Mouse (Mus musculus): Measurements from ENCODE around the gene Ptprk. TPM values are rescaled to one million over a fixed set of nuclear protein-coding genes. Genes with fewer than 3 reads are reported as not detected.

Ptprk gene
- polyA plus RNA-seq, 2 experiments from 2014 or later: 0.81 TPM; not detected in 1

DNA sequence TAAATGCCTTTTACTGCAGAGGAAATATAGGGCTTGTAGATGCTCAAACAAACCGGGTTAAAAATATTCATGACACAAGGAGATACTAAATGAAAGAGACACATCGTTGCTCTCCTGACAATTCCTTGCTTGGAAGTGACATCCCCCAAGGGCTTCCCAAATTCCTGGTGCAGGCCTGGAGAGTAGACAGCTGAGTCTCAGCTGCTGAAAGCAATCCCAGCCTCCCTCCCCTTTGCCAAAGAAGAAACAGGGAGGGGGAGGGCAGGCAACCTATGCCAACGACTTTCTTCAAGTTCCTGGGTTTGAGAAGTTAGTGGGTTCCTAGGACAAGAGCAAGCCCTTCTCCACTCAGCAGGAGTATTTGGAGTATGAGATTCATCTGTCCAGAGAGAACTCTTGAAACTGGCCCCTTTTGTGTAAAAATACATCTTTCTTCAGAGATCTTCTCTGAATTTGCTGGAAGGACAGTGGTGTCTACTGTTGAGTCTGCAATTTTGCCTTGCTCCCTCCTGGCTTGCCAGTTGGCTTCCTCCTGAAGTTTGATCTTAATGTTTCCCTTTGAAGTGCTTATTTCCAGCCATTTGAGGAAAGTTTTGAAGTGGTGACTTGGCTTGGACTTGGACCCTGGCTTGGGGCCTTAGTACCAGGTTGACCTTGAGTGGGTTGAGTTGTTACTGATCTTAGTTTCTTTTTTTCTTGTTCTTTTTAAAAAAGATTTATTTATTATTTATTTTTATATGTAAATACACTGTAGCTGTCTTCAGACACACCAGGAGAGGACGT lies 111.6 kb downstream of the Ptprk start:
- ATAC-seq: no peak

DNA sequence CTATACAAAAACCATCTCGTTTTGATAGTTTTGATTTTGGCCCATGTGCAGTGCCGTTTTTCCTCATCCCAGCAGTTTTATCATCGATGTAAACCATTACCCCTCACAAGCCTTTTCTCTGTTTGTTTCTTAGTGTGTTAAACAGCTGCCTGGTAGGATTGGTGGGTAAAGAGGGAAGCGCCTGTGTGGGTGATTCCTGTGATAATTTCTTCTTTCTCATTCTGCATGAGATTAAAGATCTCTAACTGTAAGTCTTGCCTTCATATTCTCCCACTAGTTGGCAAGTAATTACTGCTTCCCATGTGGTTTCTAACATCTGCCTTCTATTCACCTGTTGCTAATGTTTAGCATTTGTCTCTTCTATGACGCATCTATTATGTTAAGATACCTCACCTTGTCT lies 116.8 kb downstream of the Ptprk start:
- ATAC-seq: no peak

DNA sequence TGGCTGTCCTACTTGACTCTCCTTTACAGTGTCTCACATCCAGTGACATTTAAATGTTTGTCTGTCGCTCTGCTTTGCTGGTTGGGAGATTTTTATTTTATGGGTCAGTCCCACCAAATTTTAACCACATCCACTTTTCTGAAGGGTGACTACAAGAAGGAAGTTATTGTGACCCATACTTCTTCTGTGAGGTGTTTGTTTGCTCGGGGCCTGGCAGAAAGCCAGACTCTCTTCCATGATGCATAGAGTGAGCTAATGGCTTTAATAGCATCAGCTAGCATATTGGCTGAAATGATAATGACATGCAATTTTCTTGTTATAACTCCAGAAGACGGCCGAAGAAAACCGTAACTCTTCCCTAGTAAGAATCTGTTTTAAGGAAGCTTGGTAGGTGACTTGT lies 119.0 kb downstream of the Ptprk start:
- no peak for ATAC-seq

DNA sequence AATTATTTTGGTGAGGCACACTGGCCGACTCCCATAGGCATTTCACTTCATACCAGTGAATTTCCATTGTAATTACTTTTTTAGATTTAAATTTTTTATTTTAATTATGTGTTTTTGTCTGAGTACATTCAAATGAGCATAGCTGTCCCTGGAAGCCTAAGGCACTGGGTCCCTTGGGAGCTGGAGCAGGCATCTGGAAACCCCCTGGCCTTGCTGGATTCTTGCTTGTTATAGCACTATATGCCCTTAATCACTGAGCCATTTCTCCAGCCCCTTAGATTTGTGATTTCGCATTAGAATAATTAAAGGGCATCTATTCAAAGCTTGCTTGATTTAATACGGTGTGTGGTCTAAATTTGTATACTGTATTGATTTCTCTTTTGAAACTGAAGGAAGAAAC lies 126.0 kb downstream of the Ptprk start:
- ATAC-seq: no peak

DNA sequence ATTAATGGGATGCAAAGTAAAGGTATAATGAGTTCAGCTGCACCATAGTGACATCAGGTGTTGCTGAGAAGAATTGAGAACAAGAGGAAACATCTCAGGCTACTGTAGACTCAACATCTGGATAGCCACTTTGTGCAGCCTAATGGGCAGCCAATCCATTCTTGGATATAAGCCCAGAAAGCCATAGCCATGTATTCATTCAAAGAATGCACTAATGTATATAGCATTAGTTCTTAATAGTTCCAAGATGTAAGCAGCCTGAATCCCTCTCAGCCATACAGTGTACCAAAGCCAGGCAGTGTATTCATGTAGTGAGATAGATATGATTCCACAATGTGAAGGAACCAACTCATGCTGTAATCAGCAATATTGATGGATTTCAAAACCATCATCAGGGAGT lies 134.8 kb downstream of the Ptprk start:
- ATAC-seq: no peak

DNA sequence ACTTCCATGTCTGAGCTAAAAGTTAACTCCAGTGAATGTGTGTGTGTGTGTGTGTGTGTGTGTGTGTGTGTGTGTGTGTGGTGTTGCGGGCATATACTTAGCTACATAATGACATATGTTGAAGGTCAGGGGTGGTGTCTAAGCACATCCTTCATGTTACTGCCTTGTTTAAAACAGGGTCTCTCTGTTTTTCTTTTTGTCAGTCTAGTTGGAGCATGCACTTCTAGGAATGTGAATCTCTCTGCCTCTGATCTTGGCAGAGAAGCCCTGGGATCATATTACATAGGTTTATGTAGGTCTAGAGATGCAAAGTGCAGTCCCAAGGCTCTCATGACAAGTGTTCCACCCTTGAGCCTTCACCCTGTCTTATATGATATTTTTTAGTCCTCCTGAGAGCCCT lies 137.5 kb downstream of the Ptprk start:
- ATAC-seq: no peak

DNA sequence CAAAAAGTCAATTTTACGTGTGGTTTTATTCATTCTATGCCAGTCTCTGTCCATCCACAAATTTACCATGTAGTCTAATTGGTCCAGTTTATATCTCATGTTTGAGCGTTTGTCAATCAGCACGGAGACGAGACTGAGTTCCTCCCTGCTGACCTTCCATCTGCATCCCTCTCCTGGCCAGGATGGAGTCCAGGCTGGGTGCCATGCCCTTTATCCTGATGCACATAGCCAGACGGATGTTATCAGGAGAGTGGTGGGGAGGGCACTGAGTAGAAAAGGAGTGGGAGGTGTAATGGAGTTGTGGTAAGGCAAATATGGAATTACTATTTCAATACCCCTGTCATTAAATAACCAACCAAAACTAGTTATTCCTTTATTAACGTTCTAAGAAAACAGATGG lies 140.5 kb downstream of the Ptprk start:
- ATAC-seq: no peak

DNA sequence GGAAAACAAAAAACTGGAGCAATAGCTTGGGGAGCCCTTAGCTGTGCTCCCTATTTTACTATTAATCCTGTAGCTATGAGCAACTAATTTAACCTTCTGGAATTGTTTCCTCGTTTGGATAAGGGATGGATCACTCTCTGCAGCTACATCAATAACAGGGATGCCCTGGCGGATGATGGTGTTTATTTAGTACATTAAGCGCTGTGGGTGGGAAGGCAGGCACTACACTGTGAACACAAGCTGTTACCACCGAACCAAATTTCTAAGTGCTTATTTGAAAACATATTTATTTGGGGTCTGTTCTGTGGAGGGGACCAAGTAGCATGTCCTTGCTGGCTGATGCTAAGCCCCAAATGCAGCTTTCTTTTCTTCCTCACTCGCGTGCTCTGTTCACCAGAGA lies 149.0 kb downstream of the Ptprk start:
- no peak for ATAC-seq

DNA sequence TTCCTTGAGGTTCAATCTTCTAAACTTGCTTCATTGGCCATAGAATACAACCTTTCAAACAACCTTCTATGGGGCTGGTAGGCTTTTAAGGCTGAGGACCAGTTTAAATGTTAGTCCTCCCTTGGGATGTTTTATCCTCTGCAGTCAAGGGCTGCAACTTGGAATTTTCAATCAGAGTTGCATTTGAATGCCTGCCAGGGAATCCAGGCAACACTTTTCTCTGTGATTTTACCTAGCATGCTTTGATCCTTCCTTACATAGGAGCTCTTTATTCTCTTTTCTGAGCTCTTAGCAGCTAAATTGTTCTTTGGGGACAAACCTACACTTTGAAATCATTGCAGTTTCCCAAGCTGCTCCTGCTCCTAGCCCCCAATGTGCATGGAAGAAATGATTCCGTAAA lies 149.8 kb downstream of the Ptprk start:
- no peak for ATAC-seq

DNA sequence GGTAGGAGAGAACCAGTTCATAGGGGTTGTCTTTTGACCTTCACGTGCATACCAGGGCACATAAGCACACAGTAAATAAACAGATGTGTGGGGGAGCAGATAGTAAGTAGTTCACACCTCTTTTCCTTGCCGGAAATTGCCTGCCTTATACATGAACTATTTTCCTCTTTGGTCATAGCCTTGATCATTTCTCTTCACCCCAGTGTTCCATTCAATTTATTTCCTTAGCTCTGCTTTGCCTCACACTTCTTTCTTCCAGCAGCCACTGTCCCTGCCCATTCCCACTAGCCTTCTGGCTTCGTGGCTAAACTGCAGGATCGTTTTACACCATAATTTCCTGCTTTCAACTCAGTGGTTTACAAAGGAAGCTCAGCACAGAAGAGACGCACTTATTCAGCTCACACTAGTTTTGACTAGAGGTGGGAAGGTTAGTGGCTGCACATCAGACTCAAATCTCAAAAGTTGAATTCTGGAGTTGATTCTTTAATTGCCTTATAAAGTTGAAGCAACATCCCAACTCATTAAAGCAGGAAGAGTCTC lies 151.0 kb downstream of the Ptprk start:
- no peak for ATAC-seq

DNA sequence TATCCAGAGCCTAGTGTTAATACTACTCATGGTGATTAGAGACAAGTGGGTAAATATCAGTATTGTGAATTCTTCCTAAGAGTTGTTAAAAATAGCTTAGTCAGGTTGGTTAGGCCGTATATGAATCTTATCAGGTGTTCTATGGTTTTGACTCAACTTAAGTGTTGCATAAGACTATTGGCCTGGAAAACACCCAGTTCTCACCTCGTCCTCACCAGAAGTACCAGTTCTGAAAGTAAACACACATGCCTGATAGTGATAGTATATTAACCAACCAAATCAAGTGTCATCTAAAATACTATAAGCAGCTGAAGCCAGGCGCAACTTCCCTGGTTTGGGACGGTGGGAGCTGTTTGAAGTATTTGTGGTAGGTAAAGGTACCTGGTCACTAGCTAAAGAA lies 153.1 kb downstream of the Ptprk start:
- ATAC-seq: no peak

DNA sequence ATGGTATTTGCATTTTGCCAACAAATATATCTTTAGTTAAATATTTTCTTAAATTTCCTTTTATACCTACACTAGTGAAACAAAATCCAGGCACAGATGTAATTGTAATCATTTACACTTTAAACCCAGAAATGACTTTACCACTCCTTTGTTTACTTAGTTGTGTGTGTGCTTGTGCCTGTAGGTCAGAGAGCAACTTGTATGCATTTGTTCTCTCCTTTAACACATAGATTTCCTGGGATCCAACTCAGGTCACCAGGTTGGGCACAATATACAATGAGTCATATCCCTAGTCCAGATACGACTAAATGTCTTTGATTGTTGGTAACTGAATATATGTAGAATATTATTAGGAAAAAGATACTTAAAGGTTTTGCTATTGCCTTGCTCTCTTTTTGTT lies 153.6 kb downstream of the Ptprk start:
- no peak for ATAC-seq

DNA sequence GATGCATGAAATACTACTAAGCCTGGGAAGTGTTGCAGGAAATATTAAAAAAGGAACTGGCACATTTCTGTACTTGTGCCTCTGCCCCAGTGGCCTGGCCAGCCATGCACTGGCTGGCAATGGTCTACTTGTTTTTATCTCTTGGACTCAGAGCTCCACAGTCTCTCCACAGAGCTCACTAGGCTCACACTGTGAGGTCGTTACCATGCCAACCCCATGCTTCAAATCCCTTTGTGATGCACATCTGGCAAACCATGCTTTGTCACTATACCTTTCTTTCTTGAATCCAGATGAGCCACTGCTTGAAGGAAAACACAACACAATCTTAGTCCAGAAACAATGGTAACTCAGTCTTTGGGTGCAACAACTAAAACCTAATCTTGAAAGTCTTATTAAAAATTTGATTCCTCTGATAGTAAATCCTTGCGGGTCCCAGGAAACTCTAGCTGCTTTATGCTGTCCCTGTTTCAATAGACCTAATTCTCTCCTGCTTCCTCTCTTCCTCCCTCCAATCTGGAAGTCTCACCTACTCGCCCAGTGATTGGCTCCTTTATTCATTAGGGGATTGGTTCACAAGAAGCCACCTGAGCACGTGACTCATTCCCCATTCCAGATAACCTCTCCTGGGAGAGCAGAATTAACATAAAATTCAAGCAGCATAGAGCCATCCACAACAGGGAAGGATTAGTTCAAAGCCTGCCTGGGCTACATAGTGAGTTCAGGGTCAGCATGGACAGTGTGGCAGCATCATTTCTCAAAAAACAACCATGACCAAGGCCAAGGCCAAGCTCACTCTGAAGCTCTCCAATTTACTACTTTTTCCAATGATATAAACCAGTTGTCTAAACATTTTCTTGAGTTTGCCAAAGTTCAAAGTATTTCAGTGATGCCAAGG lies 157.9 kb downstream of the Ptprk start:
- ATAC-seq: no peak

DNA sequence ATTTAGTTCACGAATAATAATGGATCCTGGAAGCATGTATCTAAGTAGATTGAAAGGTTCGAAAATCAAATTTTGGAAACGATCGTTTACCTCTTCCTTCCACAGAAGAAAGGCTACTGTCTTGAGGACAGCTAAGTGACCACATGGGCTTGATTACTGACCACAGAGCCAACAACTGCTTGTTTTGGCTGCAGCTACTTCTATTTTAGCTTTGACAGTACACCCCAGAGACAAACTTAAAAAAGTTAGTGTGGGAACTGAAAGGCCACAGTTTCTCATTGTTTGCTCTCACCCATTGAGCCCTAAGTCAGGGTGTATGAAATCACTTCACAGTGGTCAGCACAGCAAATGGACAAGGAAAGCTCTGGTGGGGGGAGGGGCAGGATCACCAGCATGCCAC lies 174.4 kb downstream of the Ptprk start:
- ATAC-seq: no peak

DNA sequence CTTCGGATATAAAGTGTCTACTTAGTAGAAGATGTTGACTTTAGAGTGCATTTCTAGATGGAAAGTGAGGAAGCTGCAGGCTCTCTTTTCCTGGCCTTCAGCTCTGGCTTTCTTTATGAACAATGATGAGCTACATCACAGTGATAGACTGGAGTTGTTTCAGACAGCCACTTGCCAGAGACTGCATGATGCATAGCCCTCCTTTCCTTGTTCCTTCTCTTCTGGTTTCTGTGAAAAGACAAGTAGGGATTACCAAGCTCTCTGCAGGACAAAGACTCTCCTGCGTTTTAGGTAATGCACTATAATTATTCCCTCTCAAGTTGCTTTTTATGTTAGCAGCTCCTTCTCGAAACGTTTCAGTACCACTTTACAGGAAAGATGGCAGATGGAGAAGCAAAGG lies 176.8 kb downstream of the Ptprk start:
- ATAC-seq: no peak

DNA sequence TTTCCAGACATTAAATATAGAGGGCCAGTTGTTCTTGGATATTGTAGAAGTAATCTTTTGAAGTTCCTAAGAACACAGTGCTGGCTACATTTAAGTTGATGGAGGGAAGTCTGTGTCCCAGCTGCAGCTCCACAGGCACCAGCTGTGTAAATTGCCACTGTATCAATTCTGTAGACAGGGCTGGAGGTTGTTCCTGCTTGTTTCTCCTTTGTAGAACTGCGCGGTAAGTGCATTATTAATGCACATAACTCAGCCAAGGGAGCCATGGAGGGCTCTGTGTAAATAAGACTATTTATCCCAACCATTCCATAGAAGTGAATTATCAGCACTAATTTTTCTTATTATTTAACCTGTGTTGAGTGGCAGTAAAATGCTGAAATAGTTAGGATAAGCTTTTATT lies 186.0 kb downstream of the Ptprk start:
- ATAC-seq: no peak

DNA sequence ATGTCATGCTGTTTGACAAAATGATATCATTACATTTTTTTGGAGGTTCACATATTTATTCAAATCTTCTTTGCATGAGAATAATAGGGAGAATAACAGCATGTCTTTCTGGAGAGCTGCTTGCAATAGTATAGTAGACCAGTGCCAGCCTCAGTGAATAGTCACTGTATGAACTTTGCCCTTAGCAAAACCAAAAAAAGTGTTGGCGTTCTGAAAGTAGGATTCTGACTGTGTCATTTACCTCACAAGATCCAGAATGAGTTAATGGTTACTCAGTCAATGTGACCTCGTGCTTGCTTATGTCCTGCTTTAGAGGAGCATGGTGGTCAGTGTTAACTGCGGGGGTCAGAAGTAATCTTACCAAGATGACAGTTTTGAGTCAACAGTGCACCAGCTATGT lies 187.5 kb downstream of the Ptprk start:
- no peak for ATAC-seq

DNA sequence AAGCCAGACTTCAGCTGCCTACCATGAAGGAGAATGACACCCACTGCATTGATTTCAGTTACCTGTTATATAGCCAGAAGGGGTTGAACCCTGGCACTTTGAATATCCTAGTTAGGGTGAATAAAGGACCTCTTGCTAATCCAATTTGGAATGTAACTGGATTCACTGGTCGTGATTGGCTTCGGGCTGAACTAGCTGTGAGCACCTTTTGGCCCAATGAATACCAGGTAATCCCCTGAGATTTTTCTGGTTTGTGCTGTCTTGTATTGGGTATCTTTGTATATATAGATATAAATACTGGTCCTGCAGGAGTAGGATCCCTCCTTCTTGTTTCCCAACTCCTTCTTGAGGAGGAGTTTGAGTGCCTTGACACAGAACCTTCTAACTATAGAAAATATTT lies 188.9 kb downstream of the Ptprk start:
- no peak for ATAC-seq

DNA sequence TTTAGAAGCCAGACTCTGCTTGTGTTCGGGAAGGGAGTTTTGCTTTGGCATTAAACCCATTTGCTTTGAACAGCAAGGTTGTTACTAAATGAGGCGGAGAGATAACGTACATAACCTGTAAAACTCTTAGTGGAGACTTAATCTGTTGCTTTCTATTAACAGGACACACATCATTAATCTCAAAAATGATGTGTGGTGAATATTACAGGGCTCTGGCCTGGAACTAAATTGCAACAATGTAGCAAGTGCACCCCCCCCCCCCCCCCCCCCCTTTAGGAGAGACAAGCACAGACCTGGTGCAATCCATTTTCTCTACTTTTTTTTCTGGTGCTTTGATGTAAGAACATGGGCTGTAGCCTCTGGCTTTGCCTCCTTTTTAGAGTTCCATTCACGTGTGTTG lies 195.7 kb downstream of the Ptprk start:
- ATAC-seq: no peak

DNA sequence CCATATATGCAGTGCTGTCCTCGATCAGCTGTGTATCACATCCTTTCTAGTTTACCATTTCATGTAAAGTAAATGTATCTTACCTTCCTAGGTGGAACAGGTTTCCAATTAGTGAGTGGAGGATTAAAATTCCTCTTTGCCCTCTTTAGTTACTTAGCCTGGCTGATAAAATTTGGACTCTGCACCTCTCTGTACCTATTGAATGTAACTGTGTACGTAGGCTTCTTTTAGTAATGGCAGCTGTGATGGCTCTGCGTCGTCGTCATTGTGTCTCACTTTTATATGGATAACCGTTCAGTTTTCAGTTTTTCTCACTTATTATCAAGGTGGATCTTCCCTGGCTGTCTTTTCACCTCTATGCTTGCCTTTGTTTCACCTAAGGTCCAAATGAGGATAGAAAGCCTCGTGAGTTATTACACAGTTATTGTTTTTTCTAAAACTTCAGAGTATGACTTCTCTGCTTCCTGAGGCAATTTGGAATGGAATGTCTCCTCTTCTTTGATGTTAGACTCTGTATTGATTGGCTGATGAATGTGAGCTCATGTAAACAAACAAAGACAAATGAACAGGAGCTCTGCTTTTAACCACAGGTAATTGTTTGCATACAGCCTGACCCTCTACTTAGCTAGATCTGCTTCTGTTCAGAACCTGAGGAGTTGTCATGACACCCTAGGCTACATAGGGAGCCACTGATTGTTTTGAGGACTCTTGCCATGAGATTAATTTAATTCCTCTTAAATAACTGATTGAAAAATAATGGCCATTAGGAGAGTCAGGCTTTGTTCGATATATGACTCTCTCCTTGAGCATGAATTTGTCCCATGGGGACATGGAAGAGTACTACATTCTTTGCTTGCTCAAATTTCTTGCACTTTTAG lies 197.3 kb downstream of the Ptprk start:
- no peak for ATAC-seq

DNA sequence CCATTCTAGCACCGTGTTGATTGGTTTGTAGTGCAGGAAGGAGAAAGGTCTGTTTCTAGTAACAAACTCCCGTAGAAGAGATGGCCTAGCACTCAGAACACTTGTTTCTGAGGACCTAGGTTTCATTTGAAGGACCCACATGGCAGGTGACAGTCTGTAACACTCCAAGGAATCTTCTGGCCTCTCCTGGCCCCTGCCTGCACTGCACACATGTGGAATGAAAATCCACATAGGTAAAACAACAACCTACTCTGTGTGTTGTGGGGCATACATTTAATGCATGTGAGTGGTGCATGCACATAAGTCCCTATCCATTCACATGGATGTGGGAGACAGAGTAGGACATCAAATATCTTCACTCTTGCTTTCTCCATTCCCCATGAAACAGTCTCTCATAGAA lies 204.1 kb downstream of the Ptprk start:
- ATAC-seq: no peak

DNA sequence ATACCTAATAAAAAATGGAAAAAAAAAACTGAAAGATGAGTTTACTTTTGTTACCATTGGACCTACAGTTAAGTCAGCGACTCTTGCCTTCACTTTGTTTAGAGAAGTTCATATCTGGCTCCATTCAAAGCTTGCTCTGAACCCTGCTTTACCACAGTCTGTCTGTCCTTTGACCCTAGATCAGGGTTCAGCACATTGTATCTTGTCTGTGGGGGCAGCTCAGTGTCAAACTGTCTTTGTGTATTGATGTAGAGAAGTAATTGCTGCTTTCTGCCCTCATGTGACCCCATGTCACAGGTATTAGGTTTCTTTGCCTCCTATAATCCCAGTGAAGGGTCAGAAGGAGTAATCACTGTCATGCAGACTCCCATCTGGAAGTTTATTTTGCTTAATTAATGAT lies 222.9 kb downstream of the Ptprk start:
- no peak for ATAC-seq

DNA sequence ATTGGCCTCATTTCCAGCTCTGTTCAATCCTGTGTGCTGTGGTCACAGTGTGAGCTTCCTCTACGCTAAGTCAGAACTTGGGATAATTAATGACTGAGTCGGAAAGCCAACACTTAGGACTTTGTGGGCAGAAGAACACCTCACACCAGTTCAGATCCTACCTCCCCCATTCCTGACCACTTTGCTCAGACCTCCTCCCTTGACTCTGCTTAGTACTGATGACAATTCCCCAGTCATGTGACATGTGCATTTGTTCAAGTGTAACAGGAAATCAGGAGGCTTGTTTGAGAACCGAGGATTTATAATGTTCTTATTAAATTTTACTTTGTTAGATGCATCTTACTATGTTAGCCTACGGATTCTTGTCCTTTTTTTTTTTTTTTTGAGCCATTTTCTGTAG lies 224.6 kb downstream of the Ptprk start:
- ATAC-seq: no peak
